Mouse (Mus musculus) urinary bladder, adult 18-20 months (tissue): ENCODE data around the gene Vmn1r44.
A peak's percentile ranks its signal among the peaks of the same experiment; 100 is the strongest.
"Not testable (repeated sequence)": the region's sequence is repeated elsewhere in the genome, so short reads cannot be mapped to it uniquely, and the experiment has no call there.

Experiments used
- DNase-seq, 2 experiments: peaks; one replicate each; pipeline ENCODE4 v3.0.0; 2022; ENCODE audit warnings: low spot score in 2 of 2, mixed read lengths in 2 of 2

Vmn1r44 gene

DNA sequence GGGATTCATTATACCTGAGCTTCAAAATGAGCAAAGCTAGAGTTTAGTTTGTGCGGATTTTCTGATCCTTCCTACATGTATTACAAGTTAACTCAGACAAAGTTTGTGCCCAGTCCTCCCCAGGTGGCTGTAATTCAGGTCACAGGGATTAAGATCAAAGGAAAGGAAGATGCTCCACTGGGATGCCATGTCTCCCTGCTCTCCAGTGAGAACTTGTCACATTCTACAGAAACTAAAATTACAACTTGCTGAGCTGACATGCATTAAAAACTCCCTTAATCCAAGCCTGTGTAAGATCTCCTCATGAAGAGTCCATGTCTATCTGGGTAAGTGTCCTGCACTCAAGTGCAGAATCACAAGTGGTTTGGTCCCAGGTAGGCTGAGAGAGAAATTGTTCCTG is at the start of gene Vmn1r44:
Gene Vmn1r44 (plus strand): TSS at position 301 of the 400 bp plus-strand sequence.
- no peak for DNase-seq

DNA sequence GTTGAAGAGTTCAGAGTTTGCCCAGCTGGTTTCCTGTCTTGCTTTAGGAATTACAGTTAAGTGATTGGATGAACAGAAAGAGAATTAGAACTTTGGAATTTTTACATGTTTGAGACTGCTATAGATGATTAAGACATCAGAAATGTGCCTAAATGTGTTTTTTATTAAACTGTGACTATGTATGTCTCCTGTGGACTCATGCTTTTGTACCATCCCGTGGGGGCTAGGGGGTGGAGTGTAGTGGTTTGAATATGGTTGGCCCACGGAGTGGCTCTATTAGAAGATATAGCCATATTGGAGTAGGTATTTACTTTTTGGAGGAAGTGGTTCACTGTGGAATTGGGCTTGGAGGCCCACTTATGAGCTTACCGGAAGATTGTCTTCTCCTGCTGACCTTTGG is 25.9 kb upstream of the Vmn1r44 start:
- DNase-seq = no peak

DNA sequence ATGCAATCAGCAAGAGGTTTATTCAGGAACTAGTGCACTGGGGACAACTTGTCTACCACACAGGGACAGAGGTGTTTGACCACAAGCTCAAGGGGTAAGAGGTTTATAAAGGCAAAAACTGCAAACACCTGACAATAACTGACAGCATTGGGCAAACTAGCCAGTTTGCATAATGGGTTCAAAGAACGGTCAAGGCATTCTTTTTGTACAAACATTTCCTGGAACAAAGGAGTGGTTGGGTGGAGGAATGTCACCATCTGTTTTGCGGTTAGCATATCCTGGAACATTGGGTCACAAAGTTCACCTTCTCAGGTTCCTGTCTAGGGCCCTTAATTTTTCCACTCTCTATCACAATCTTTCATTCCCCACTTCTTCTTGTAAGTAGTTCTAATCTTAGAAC is 23.6 kb upstream of the Vmn1r44 start:
- DNase-seq = peak in 1 of 2 experiments; percentile 4

DNA sequence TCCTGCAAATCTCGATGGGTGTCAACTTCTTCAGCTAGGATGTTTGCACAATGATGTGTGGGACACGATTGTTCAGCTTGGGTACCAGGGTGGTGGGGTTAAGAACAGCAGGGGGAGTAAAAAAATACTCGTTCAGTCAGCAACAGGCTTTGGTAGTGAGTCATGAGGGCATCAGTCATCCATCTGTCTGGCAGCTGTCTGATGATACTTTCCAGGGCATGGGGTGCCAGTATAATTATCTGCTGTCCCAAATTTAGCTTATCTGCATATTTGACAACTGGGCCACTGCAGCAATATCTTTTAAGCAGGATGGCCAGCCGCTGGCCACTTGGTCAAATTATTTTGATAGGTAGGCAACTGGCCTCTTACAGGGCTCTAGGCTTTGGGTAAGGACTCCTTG is 19.7 kb upstream of the Vmn1r44 start:
- DNase-seq = no peak

DNA sequence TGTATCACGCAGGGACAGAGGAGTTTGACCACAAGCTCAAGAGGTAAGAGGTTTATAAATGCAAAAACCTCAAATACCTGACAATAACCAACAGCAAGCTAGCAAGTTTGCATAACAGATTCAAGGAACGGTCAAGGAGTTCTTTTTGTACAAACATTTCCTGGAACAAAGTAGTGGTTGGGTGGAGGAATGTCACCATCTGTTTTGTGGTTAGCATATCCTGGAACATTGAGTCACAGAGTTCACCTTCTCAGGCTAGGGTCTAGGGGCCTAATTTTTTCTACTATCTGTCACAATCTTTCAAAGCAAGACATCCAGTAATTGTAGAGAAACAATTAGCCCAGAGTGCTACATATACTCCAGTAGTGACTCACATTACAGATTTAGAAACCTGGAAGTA is 16.2 kb upstream of the Vmn1r44 start:
- DNase-seq = no peak

DNA sequence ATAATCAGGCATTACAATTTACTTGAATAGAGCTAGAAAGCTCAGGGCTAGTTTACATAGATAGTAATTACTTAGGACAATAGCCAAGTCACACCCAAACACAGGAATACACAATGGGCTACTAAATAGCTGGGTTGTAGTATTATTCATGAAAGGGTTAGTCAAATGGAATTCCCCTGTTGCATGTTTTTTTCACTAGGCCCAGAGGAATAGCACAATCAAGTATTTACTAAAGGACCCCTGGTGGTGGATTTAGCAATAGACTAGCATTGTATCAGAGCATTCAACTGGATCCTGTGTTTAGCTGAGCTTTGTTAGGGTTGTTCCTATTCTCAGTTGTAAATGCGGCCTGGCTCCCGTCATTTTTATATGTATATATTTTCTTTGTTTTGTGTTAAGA is 15.5 kb upstream of the Vmn1r44 start:
- DNase-seq = no peak

DNA sequence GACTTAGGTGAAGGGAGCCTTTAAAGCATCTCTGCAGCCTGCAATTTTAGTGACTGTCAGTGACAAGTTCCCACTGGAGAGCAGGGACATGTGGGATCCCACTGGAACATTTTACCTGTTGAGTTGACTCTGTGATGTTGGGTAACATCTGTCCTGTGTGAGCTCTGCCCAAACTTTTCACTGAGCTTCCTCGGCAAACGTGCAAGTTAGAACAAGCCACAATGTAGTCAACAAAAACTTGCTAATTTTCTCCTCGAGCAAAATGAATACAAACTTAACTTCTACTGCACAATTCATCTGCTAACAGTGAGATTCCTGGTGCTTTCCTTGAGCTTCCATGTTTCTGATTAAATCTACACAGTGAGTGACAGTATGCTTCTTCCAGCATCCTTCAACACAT is 7.1 kb upstream of the Vmn1r44 start, which contains the start of the genes Vmn1r42 and Vmn1r43:
Gene Vmn1r42 (minus strand): TSS at position 101 of the 400 bp plus-strand sequence.
Gene Vmn1r43 (minus strand): TSS at position 101 of the 400 bp plus-strand sequence.
- not testable (repeated sequence) for DNase-seq

DNA sequence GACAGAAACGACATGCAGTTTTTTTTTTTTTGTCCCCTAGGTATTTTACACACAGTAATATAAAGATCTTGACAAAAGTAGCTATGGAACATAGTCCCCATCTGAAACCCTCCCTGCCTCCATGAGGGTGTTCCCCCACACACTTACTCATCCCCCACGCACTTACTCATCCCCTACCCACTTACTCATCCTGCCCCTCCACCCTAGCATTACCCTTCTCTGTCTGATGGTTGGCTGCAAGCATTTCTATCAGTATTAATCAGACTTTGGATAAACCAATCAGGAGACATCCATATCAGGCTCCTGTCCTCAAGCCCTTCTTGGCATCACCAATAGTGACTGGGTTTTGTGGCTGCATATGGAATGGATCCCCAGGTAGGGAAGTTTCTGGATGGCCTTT is 6.5 kb upstream of the Vmn1r44 start:
- no peak for DNase-seq

DNA sequence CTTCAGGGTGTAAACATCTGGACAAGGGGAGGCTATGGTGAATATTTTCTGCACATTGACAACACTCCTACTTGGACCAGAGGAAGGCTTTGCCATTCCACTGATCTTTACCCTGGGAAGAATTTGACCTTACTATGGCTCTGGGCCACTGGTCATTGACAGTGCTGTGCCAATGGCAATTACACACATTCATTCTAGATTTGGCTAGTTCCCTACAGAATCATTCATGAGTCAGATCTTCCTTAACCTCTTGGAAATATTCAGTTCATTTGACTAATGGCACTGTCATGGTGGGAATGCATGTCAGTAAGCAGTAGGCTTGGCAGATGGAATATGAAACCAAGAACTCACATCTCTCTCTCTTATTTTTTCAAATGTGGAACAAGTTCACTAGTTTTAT is 2.6 kb upstream of the Vmn1r44 start:
- no peak for DNase-seq

DNA sequence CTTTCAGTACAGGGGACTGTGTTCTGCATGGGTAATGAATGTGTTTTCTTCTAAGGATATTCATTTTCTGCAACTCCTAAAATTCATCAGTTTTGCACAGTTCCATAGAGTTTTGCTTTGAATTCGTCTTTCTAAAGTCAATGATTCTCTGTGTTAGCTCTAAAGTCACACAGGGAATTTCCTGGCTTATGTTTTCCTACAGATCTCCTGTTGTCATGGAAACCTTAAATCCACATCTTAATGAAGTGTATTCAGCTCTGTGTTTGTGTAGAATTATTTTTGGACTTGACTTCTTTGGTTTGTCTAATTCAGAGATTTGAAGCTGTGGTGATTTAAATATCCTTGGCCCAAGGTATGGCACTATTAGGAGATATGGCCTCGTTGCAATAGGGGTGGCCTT is 352 bp downstream of the Vmn1r44 start:
- no peak for DNase-seq

DNA sequence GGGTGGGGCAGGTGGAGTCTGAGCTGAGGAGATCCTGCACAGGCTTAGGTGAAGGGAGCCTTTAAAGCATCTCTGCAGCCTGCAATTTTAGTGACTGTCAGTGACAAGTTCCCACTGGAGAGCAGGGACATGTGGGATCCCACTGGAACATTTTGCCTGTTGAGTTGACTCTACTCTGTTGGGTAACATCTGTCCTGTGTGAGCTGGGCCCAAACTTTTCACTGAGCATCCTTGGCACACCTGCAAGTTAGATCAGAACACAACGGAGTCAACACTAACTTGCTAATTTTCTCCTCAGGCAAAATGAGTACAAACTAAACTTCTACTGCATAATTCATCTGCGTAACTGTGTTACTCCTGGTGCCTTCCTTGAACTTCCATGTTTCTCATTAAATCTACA is 57.0 kb downstream of the Vmn1r44 start, which contains the start of gene Vmn1r45:
Gene Vmn1r45 (minus strand): TSS at position 101 of the 400 bp plus-strand sequence.
- not testable (repeated sequence) for DNase-seq

DNA sequence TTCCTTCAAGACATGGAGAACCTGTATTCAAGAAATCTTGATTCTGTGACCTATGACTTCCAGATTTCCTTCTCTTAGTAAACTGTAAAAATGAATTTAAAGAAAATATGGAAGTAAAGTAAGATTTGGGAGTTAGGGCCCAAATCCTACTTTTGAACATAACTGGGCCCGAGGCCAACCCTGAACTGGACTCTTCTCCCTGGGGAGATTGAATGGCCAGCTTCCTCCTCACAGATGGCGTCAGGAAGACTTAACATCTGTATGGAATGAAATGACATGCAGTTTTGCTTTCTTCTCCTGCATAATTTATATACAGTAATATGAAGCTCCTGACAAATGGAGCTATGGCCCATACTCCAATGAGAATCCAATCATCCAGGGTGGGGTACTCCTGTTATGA is 57.5 kb downstream of the Vmn1r44 start:
- DNase-seq = no peak
